Mouse (Mus musculus) hindbrain, embryonic 10.5 days (tissue): ENCODE measurements at regions not wholly inside any gene's neighbourhood (a gene's known extent, or its start where the extent isn't known, plus 50 kb on each side); places are given as distances from the start of the nearest gene placed in this dataset.

ENCODE experiments used
- DNase-seq: peaks from one replicate; pipeline ENCODE4 v3.0.0-alpha.2; 2017; ENCODE audit warnings: low spot score
- H3K27ac ChIP-seq: fragments of 300-500 bp; sonication (generic); 2 replicates; pipeline ENCODE4 v1.5.1; 2016; ENCODE audit warnings: mild to moderate bottlenecking, moderate library complexity
- H3K27me3 ChIP-seq: fragments of 300-500 bp; sonication (generic); 2 replicates; pipeline ENCODE4 v1.6.1; 2016; ENCODE audit warnings: mild to moderate bottlenecking; ENCODE audit not compliant: poor library complexity, insufficient read depth, severe bottlenecking
- H3K36me3 ChIP-seq: fragments of 300-500 bp; sonication (generic); 2 replicates; pipeline ENCODE4 v1.6.1; 2016; ENCODE audit warnings: mild to moderate bottlenecking, moderate library complexity
- H3K4me1 ChIP-seq: fragments of 300-500 bp; sonication (generic); replicated peaks from 2 replicates; pipeline ENCODE4 v1.6.1; 2016; ENCODE audit warnings: mild to moderate bottlenecking
- H3K4me3 ChIP-seq: fragments of 300-500 bp; sonication (generic); 2 replicates; pipeline ENCODE4 v1.5.1; 2016; ENCODE audit warnings: mild to moderate bottlenecking, moderate library complexity
- H3K9me3 ChIP-seq: fragments of 300-500 bp; sonication (generic); 2 replicates; pipeline ENCODE4 v1.6.1; 2016; ENCODE audit warnings: mild to moderate bottlenecking, moderate library complexity
- WGBS: fragments of 180-500 bp; shearing (Covaris S2); methylation state at CpG from one replicate; pipeline ENCODE4 v1.1.7; 2016; 5-methylcytosine and 5-hydroxymethylcytosine counted together

GRCm38 (mm10) chr6:51168775-51169695 is 263.4 kb upstream of the Nfe2l3 start:
- H3K4me1 ChIP-seq = peaks cover 60% of the 10 kb centered on the region
- no peaks in the 10 kb centered on the region for H3K36me3 ChIP-seq
- DNase-seq = peak; percentile 72
- H3K27me3 ChIP-seq = peaks cover 8% of the 10 kb centered on the region
- peak overlapping the region; percentile 97 for H3K27ac ChIP-seq
- 4% methylated on average over 38 of the region's 38 CpGs for WGBS
- no peaks in the 10 kb centered on the region for H3K9me3 ChIP-seq
- peak overlapping the region; percentile 51 for H3K4me3 ChIP-seq

- WGBS = under 1% methylated on average over 22 of the region's 22 CpGs
Observed at GRCm38 (mm10) chr6:51169971-51170411, 262.5 kb upstream of the Nfe2l3 start.

DNA sequence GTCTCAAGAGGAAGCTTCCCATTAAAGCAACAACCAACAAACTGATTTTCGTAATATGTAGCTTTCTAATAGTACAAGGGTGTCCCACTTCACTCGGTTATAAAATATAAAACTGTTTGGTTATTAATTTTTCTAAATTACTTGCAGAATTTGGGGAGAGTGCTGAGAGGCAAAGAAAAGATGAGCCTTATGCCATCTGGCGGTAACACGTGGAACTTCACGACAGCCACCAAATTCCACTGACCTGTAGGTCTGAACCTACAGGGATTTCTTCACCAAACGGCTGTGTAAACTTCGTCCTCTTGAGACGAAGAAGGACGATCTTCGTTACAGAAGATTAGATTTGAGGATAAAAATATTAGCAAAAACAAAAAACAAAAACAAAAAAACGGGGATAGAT is 262.1 kb upstream of the Nfe2l3 start:
- Histone ChIP-seq H3K27me3 (peaks cover 22% of the 10 kb centered on the region), H3K4me1 (peaks cover 67% of the 10 kb centered on the region), H3K4me3 (peak overlapping the region; percentile 41), H3K36me3 (no peaks in the 10 kb centered on the region), H3K27ac (peak overlapping the region; percentile 97), H3K9me3 (no peaks in the 10 kb centered on the region)
- under 1% methylated on average over 11 of the region's 11 CpGs for WGBS
- DNase-seq = peak; percentile 81

More at GRCm38 (mm10) chr6:51169971-51170411, 262.5 kb upstream of the Nfe2l3 start:
- H3K36me3 ChIP-seq = no peaks in the 10 kb centered on the region
- H3K4me1 ChIP-seq = peaks cover 69% of the 10 kb centered on the region
- peaks cover 18% of the 10 kb centered on the region for H3K27me3 ChIP-seq
- H3K27ac ChIP-seq = peak overlapping the region; percentile 97
- H3K4me3 ChIP-seq = peak overlapping the region; percentile 41
- no peaks in the 10 kb centered on the region for H3K9me3 ChIP-seq
- DNase-seq = peak; percentile 69

GRCm38 (mm10) chr6:51170871-51171270 is 261.6 kb upstream of the Nfe2l3 start:
- H3K4me3 ChIP-seq = peak overlapping the region; percentile 18; the same call in 1 of the 2 replicates
- DNase-seq = peak; percentile 64
- under 1% methylated on average over 11 of the region's 11 CpGs for WGBS
- H3K27me3 ChIP-seq = peaks cover 27% of the 10 kb centered on the region
- no peaks in the 10 kb centered on the region for H3K36me3 ChIP-seq
- no peaks in the 10 kb centered on the region for H3K9me3 ChIP-seq
- H3K4me1 ChIP-seq = peaks cover 63% of the 10 kb centered on the region
- H3K27ac ChIP-seq = peak overlapping the region; percentile 97

DNA sequence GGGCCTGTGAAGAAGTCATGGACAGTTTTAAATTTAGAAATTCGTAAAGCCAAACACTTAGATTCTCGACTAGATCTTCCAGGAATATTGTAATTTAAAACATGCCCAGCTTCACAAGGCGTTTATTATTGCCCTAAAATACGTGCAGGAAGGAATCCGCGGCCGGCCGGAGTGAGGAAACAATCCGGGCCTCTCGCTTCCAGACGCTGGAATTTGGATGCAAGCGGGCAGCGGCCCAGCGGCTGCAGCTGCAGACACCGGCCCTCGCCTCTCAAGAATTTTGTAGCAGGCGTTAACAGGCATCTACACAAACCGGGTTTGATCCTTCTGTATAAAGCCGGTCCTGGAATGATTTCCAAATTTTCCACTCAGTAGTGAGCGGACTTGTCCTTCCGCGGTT is 260.7 kb upstream of the Nfe2l3 start:
- DNase-seq = peak; percentile 73
- H3K27me3 ChIP-seq = peaks cover 35% of the 10 kb centered on the region
- H3K27ac ChIP-seq = peak overlapping the region; percentile 91
- peak overlapping the region; percentile 52 for H3K4me3 ChIP-seq
- H3K9me3 ChIP-seq = no peaks in the 10 kb centered on the region
- peaks cover 59% of the 10 kb centered on the region for H3K4me1 ChIP-seq
- WGBS = 1% methylated on average over 22 of the region's 22 CpGs
- no peaks in the 10 kb centered on the region for H3K36me3 ChIP-seq

GRCm38 (mm10) chr6:51172331-51172791 is 260.1 kb upstream of the Nfe2l3 start:
- Histone ChIP-seq H3K4me3 (peak overlapping the region; percentile 52), H3K4me1 (peaks cover 59% of the 10 kb centered on the region), H3K36me3 (no peaks in the 10 kb centered on the region), H3K9me3 (no peaks in the 10 kb centered on the region), H3K27ac (peak overlapping the region; percentile 91), H3K27me3 (peaks cover 41% of the 10 kb centered on the region)
- WGBS = under 1% methylated on average over 12 of the region's 12 CpGs
- DNase-seq = peak; percentile 55

- Histone ChIP-seq H3K27ac (peak overlapping the region; percentile 91), H3K4me1 (peaks cover 57% of the 10 kb centered on the region), H3K9me3 (no peaks in the 10 kb centered on the region), H3K27me3 (peaks cover 44% of the 10 kb centered on the region), H3K4me3 (peak overlapping the region; percentile 52), H3K36me3 (no peaks in the 10 kb centered on the region)
- DNase-seq = peak; percentile 94
- WGBS = under 1% methylated on average over 25 of the region's 25 CpGs
Observed at GRCm38 (mm10) chr6:51172856-51173619, 259.4 kb upstream of the Nfe2l3 start.

GRCm38 (mm10) chr6:51173620-51174442 is 258.6 kb upstream of the Nfe2l3 start:
- no peaks in the 10 kb centered on the region for H3K36me3 ChIP-seq
- H3K27ac ChIP-seq = peak overlapping the region; percentile 91
- H3K27me3 ChIP-seq = peaks cover 44% of the 10 kb centered on the region
- peaks cover 49% of the 10 kb centered on the region for H3K4me1 ChIP-seq
- under 1% methylated on average over 28 of the region's 28 CpGs for WGBS
- peak overlapping the region; percentile 52 for H3K4me3 ChIP-seq
- H3K9me3 ChIP-seq = no peaks in the 10 kb centered on the region
- DNase-seq = peak; percentile 35

DNA sequence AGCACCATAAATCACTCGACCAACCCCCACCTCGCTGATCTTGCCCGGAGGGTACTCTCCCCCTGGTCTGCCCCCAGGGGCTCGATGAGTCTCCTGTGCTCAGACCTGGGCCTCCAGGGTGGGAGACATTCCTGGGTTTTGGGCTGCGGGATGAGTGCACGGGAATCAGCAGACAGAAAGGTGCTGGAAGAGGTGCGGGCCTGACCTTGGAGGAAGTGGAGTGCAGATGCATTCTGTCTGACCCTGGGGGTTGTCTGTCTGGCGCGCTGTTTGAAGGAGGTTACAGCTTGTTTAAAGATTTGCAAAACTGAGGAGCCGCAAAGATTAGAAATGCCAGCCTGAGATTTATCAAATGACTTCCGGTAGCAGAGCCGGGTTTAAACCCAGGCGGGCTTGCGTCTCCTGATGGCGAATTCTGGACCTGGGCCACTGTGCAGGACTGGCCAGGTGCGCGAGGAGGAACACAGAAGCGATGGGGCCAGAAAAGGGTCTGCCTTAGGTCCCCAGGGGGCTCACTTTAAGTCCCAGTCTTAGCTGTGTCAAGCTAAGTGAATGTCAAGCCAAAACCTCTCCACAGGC is 257.9 kb upstream of the Nfe2l3 start:
- Histone ChIP-seq H3K27ac (peak overlapping the region; percentile 91; the same call in 1 of the 2 replicates), H3K9me3 (no peaks in the 10 kb centered on the region), H3K4me3 (peak overlapping the region; percentile 52), H3K4me1 (peaks cover 42% of the 10 kb centered on the region), H3K27me3 (peaks cover 45% of the 10 kb centered on the region), H3K36me3 (no peaks in the 10 kb centered on the region)
- DNase-seq = peak; percentile 43
- WGBS = 2% methylated on average over 18 of the region's 18 CpGs

DNA sequence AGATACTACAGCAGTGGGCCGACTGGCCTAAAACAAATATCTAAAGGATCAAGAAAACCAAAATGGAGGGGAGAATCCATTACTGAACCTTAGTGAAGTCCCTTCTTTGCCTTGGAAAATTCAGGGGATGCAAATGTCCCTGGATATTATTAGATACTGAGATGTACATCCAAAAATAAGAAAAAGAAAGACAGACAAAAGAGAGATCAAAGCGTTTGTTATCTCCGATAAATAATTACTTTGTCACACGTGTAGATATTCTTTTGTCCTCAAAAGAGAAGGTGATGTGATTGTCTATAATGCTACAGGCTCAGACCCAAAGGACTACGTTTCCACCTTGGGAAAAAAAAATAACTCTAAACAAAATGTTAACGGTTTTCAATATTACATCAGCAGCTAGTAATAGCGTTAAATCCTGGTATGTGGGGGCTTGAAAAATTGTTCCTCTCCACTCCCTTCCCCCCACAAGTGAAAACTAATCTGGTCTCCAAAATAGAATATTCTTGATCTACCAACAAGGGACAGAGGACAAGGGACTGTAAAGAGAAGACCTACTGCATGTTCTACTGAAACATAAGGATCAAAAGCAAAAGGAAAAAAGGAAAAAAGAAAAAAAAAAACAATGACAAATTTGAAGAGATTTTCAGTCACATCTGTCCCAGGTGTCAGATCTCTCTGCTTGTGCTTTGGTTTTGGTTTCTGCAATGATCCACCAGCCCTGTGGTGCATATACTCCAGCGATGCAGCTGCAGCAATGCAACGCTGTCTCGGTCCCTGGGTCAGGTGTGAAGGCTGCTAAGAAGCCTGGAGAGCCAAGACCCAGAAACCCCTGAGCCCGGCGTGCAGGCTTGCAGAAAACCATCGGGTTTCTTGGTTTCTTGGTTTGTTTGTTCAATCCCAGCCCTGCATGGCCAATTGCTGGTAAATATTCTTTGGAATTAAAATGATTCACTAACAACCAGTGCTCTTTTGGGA is 256.6 kb upstream of the Nfe2l3 start:
- Histone ChIP-seq H3K27ac (no peak overlapping the region), H3K4me1 (peaks cover 34% of the 10 kb centered on the region), H3K36me3 (no peaks in the 10 kb centered on the region), H3K9me3 (no peaks in the 10 kb centered on the region), H3K27me3 (peaks cover 58% of the 10 kb centered on the region), H3K4me3 (no peak overlapping the region)
- 6% methylated on average over 13 of the region's 13 CpGs for WGBS
- no peak for DNase-seq

DNA sequence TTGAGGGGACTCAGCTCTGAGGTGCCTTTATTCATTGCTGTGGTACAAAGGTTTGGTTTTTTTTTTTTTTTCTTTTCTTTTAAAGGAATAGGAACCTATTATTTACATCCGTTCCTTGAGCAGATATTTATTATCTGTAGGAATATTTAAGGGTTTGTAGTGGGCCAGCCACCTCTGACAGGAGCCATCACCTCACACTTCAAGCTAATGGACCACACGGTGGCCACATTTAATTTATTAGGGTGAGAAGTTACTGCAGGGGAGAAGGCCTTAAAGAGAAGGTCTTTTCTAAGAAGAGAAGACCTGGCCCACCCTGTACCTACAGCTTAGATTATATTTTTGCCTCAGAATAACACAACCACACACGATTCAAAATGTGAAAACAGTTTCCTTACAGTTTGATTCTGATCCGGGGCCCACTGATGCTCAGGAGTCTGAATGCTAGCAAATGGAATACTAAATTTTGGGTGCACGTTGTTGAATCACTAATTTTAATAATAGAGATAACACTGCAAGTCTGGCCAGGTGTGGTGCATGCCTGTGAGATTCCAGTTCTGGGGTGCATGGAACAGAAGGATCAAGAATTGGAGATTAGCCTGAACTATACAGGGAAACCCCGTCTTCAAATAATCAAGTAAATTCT is 255.6 kb upstream of the Nfe2l3 start:
- Histone ChIP-seq H3K9me3 (no peaks in the 10 kb centered on the region), H3K4me1 (peaks cover 30% of the 10 kb centered on the region), H3K27ac (no peak overlapping the region), H3K36me3 (no peaks in the 10 kb centered on the region), H3K27me3 (peaks cover 69% of the 10 kb centered on the region), H3K4me3 (no peak overlapping the region)
- DNase-seq = no peak
- WGBS = 12% methylated on average over 6 of the region's 6 CpGs
